Mouse (Mus musculus) layer of hippocampus, postnatal 14 days (tissue): Measurements from ENCODE around the gene Agap2. TPM values are rescaled to one million over a fixed set of nuclear protein-coding genes. Genes with fewer than 3 reads are reported as not detected.
"Not testable (repeated sequence)": the region's sequence is repeated elsewhere in the genome, so short reads cannot be mapped to it uniquely, and the experiment has no call there.

ENCODE experiments used
- DNase-seq, 2 experiments: peaks; one replicate each; pipeline ENCODE4 v3.0.0; 2021 to 2022; ENCODE audit warnings: low spot score in 2 of 2, mixed read lengths in 1 of 2
- total RNA-seq, 2 experiments: library from RNA; stranded (reverse); gene quantifications; 2 replicates each; pipeline ENCODE4 v1.2.3; 2021

Gene Agap2
- total RNA-seq, 2 experiments from 2014 or later = 719 to 736 TPM

DNA sequence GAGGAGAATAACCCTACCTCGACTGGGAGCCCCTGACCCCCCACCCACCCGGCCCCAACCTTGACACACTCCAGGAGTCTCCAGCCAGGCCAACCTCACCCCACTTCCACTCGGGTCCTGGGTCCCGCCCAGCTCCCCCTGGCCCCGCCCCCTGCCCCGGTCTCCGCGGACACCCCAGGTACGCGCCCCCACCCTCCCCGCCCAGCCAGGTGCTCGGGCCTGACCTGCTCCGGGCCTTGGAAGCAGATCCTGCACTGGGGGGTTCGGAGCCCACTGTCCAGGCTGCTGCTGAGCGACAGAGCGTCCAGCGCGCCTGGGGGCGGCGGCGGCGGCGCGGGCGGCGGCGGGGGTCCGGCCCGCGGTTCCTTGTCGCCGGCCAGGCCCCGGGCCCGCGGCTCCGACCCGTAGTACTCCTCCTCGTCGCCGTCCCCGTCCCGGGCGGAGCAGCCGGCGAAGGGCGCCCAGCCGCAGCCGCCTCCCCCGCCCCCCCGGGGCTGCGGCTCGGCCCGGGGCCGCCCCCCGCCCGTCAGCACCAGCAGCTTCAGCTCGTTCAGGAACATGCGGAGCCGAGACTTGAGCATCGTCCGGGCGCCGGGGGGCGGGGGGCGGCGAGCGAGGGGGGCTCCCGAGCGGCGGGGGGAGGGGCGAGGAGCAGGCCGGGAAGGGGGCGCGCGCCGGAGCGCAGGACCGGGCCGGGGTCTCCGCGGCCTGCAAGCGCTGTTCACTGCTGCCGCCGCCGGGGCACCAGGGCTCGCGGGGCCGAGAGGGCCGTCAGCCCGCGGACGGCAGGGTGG lies 15.7 kb upstream of the Agap2 start:
- DNase-seq = no peak

DNA sequence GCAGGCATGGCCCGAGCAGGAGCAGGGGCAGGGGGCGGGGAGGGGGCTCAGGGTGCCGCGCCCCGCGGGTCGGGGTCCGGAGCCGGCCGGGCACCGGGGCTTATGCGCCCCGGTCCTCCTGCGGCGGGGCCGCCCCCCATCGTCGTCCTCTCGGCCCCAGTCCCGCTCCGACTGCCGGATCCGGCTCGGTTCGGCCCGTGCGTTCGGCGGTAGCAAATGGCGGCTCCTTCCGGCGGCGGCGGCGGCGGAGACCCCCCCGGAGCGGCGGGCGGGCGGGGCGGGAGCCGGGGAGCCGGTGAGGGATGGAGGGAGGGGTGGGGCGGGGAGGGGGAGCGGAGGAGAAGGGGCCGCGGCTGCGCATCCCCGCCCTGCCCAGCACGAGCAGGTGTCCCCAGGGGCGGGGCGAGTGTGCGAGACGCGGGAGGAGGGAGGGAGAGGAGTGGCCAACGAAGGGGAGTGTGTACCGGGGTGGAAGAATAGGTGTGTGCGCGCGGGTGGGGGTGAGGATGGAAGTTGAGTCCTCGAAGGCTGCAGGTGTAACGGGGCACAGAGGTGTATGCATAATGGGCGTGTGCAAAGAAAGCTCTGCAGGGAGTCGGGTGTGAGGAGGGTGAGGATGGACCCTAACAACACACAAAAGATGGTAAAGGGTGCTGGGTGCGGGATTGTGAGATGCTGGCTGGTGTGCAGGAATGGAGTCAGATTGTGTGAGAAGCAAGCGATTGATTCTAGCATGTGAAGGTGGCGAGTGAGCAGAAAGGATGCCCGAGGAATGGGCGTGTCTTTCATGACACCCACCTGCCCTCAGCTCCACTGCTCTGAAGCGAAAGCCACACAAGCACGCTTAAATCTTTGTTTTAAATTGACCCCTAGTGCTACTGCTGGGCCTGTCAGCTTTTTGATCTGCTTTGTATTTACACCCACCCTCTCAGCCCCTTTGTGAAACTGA lies 14.8 kb upstream of the Agap2 start, which contains the start of gene March9:
TSS of gene March9 (minus strand) at position 217 of the 949 bp plus-strand sequence.
- peak; percentile 54 to 81 for DNase-seq

DNA sequence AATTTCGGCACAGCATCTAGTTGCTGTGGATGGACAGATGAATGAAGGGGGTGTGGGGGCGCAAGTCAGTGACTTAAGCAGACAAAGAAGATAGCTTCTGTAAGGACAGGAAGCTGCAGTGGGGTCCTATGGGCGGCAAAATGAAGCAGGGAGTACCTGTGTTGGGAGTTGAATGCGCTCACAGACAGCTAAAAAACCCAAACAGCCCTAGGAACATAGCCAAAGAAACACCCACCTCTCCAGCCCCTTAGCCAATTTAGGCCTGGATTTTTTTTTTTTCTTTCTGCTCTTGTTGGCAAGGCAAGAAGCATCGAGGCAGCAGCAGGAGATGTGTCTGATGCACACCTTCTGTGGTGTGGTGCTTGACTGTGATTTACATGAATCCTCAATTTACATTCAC lies 14.0 kb upstream of the Agap2 start:
- no peak for DNase-seq

DNA sequence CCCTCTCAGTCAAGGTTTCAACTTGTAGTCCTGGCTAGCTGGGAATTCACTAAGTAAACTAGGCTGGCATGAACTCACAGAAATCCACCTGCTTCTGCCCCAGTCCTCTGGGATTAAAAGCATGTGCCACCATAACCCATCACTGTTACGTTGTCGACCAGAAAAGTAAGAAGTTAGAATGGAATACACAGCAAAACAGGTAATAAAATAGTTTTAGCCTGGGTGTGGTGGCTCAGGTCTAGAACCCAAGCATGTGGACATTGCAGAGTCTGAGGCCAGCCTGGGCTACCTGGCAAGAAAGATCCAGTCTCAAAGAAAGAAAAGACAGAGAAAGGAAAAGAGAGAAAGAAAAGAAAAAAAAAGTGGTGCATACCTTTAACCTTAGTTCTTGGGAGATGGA lies 13.6 kb upstream of the Agap2 start:
- no peak for DNase-seq

GRCm38 (mm10) chr10:127062101-127062500 lies 13.0 kb upstream of the Agap2 start:
- not testable (repeated sequence) for DNase-seq

- no peak for DNase-seq
Measured at GRCm38 (mm10) chr10:127062503-127062902, 12.6 kb upstream of the Agap2 start.

DNA sequence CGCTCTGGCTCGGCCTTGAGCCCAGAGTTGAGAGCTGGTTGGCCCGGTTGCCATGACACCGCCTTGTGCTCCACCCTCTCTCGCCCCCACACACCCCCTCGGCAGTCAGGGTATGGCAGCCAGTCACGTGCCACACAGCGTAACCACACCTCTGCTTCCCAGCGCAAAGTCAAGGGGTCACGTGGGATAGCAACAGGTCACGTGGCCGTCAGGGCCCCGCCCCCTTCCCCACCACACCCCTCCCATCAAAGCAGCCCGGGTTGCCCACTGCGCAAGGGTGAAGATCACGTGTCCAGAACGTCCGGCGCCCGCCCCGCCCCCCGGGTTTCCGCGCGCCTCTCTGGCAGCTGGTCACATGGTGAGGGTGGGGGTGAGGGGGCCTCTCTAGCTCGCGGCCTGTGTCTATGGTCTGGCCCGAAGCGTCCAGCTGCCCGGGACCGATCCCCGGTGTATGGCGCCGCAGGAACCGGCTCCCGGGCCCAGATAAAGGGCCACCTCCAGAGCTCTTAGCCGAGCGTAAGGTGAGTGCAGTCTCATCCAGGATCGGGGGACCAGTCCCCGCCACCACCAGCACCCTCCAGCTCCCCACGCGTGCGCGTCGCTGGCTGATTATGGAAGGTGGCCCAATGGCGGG lies 11.7 kb upstream of the Agap2 start, which contains the start of gene Cdk4:
TSS of gene Cdk4 (plus strand) at position 296 of the 634 bp plus-strand sequence.
- peak; percentile 98 to 99 for DNase-seq

DNA sequence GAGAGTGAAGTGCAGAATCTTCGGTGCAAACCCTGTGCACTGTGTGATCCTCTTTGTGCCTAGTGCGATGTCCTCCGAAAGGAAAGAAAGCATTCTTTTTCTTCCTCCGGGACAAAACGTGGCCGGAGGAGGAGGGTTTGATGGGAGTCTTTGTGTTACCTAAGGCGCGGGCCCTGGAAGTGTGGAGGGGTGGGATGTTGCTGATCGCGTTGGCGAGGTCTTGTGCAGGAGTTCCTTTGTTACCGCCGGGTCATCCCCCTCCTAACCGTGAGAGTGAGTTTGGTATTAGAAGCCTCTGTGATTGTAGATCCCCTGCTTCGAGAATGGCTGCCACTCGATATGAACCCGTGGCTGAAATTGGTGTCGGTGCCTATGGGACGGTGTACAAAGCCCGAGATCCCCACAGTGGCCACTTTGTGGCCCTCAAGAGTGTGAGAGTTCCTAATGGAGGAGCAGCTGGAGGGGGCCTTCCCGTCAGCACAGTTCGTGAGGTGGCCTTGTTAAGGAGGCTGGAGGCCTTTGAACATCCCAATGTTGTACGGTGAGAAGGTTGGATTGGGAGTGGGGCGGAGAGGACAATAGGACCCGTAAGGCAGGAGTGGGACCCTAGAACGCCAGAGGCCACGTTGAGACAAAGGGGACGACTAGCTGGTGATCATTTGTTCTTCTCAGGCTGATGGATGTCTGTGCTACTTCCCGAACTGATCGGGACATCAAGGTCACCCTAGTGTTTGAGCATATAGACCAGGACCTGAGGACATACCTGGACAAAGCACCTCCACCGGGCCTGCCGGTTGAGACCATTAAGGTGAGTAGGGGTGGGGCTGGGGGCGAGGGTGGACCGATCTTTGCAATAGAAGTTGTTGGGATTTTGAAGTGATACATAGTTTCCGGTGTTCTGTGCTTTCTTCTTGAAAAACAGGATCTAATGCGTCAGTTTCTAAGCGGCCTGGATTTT lies 10.9 kb upstream of the Agap2 start:
- no peak for DNase-seq

DNA sequence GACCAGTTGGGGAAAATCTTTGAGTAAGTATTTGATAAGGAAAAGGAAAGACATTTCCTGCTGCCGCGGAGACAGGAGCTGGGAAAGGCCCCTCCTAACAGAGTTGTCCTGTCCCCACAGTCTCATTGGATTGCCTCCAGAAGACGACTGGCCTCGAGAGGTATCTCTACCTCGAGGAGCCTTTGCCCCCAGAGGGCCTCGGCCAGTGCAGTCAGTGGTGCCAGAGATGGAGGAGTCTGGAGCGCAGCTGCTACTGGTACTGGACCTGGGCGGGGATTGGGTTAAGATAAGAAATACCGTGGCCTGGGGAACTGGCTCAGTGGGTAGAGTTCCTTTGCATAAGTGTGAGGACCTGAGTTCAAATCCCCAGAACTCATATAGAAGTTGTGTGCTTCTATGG lies 9.1 kb upstream of the Agap2 start:
- DNase-seq = no peak

DNA sequence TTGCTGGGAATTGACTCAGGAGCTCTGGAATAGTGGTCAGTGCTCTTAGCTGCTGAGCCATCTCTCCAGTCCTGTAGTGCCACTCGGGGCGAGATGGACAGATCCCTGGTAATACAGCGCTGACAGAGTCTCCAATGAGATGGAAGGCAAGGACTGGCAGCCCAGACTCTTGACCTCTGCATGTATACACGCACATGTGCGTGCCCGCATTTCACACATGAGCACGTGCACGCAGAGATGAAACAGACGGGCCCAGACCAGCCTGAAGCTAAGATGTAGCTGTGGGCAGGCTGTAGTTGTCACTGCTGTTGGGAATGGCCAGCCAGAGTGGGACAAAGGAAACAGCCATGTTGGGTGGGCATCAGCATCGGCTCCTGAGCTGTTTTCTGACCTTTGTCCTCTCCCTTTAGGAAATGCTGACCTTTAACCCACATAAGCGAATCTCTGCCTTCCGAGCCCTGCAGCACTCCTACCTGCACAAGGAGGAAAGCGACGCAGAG lies 8.5 kb upstream of the Agap2 start:
- no peak for DNase-seq

- DNase-seq = no peak
Measured at GRCm38 (mm10) chr10:127068360-127069038, 6.6 kb upstream of the Agap2 start.

GRCm38 (mm10) chr10:127069281-127070189 lies 5.5 kb upstream of the Agap2 start:
- DNase-seq = peak in 1 of 2 experiments; percentile 75

DNA sequence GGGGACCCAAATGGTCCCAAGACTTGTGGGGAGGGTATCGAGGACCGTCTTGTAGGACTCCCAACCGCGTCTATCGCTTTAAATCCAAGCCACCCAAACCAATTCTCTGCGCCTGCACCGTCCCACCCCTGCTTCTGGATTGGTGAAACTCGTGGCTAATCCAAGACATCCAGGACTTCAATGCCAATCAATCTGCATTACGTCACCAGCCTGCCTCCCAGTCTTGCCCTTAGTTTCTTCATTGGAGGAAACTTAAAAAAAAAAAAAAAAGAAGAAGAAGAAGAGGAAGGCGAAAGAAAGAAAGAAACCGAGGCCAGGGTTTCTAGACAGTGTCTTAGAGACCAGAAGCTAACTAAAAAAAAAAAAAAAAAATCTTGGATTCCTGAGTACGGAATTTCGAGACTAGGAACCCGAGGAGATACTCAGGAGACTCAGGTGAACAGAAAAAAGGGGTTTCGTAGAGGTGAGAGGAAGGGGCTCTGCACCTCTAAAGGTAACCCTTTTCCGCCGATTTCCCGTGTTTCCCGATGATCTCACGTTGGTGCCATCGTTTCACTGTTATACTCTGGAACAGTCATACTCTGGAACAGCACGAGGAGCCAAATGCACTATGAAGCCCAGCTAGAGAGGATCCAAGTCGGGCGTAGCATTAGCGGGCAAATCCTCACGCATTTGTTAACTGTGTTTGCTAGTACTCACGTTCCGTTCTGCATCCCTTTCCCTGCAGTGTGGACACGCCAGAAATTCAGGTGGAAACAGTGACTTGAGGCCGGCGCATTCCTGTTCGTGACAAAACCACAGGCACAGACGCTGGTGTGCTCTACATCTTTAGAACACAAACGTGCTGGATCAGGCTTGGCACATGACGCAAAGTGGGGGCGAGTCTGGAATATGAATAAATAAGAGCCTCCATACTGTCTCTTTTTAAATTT lies 4.6 kb upstream of the Agap2 start, which contains the start of gene Tspan31:
TSS of gene Tspan31 (minus strand) at position 75 of the 932 bp plus-strand sequence.
- peak; percentile 92 to 97 for DNase-seq

- no peak for DNase-seq
Measured at GRCm38 (mm10) chr10:127071203-127071602, 3.9 kb upstream of the Agap2 start.

GRCm38 (mm10) chr10:127072270-127072669 lies 2.8 kb upstream of the Agap2 start:
- not testable (repeated sequence) for DNase-seq

DNA sequence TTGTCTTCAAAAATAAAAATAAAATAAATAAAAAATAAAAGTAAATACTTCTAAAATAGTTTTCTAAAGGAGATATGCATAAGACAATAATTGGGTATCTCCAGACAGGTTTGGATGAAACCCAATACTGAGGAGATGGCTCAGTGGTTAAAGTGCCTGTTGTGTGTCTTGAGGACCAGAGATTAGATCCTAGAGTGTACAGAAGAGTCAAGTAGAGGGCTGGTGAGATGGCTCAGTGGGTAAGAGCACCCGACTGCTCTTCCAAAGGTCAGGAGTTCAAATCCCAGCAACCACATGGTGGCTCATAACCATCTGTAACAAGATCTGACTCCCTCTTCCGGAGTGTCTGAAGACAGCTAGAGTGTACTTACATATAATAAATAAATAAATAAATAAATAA lies 2.1 kb upstream of the Agap2 start:
- DNase-seq = not testable (repeated sequence)

DNA sequence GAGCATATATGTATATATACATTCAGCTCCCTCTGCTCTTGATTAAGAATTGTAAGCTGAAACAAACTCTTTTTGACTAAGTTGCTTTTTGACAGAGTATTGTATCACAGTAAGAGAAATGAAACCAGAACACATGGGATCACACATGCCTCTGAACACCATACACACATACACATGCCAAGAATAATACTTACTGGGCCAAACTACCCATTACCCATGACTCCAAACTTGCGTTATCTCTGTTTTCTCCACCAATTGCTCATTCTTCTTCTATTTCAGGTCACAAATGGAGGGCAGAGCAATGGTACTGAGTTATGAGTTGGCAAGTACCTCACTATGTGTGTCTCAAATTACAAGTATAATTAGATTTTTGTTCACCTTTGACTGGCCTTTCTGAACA lies 1.1 kb upstream of the Agap2 start:
- no peak for DNase-seq
